Mouse (Mus musculus): ENCODE data around the gene Tuft1.

GRCm38 (mm10) chr3:94612274-94612673, 46.4 kb downstream of the Tuft1 start:
- TF ChIP-seq CTCF (IDR thresholded peaks at IDR 0.05; ENCODE audit: insufficient read depth, low read depth, low read length) (no peak), POLR2A (IDR thresholded peaks at IDR 0.05; ENCODE audit: insufficient read depth, low read depth, low read length) (no peak)

All from olfactory bulb, adult 2 months (tissue).